Comparison of ENCODE assay signal across 9 mouse cellular contexts in genomic region chr1:24587141-24587541, GRCm38 (mm10). TPM values are rescaled to one million over a fixed set of nuclear protein-coding genes. Genes with fewer than 3 reads are reported as not detected.
A peak's percentile ranks its signal among the peaks of the same experiment; 100 is the strongest.
DNase-seq lines count a peak whose midpoint lies in the region; ATAC-seq and TF ChIP-seq lines count a peak whose summit lies in the region.
"Had no signal": no experiment of that assay in that cellular context is flagged by ENCODE, and none has a peak within 500 bp of the region (broad histone marks: within the 10 kb centered on the region; RNA-seq: fewer than 3 reads in every experiment).

Gene Col19a1, minus strand, starts transcription at chr1:24587472.

- WGBS in midbrain, embryonic 10.5 days = 2% methylated on average over 22 of the region's 22 CpGs
- WGBS in stomach, postnatal 0 days = 3% methylated on average over 22 of the region's 22 CpGs

- H3K9me3 ChIP-seq in midbrain, embryonic 10.5 days (replicated peaks) = no peaks in the 10 kb centered on the region
- no peaks in the 10 kb centered on the region for H3K9me3 ChIP-seq in stomach, postnatal 0 days (ENCODE audit: control insufficient read depth, low read length)

- no peak for TF ChIP-seq EP300 in stomach, postnatal 0 days (optimal IDR thresholded peaks at IDR 0.05)

- peaks cover 16% of the 10 kb centered on the region for H3K4me1 ChIP-seq in midbrain, embryonic 10.5 days
- H3K4me1 ChIP-seq in stomach, postnatal 0 days (replicated peaks; ENCODE audit: control insufficient read depth, insufficient read depth) = no peaks in the 10 kb centered on the region

- peak within 1 kb of the TSS; percentile 58 for H3K9ac ChIP-seq in stomach, postnatal 0 days (ENCODE audit: low read length)

- peak within 1 kb of the TSS; percentile 80 for H3K4me2 ChIP-seq in stomach, postnatal 0 days (replicated peaks; ENCODE audit: low read depth)

- H3K27me3 ChIP-seq in midbrain, embryonic 10.5 days (ENCODE audit: low read depth, poor library complexity, severe bottlenecking) = peaks cover 70% of the 10 kb centered on the region
- H3K27me3 ChIP-seq in stomach, postnatal 0 days (ENCODE audit: control insufficient read depth, insufficient read depth, low read length) = no peaks in the 10 kb centered on the region

- ATAC-seq in frontal cortex, adult (ENCODE audit: low TSS enrichment) = peak; percentile 70
- no peak for ATAC-seq in stomach, postnatal 0 days (ENCODE audit: low FRiP score, low TSS enrichment)

- no peaks in the 10 kb centered on the region for H3K36me3 ChIP-seq in midbrain, embryonic 10.5 days
- no peaks in the 10 kb centered on the region for H3K36me3 ChIP-seq in stomach, postnatal 0 days (ENCODE audit: control insufficient read depth, insufficient read depth, low read length)

- TF ChIP-seq CTCF in stomach, postnatal 0 days (IDR thresholded peaks at IDR 0.05; ENCODE audit: low read depth) = no peak

- H3K4me3 ChIP-seq in midbrain, embryonic 10.5 days = peak within 1 kb of the TSS; percentile 62
- H3K4me3 ChIP-seq in stomach, postnatal 0 days (ENCODE audit: low read depth, low read length) = peak within 1 kb of the TSS; percentile 51

- peak; percentile 11 for DNase-seq in kidney, postnatal 10 days
- DNase-seq in kidney, adult 11 months = no peak
- DNase-seq in cerebellum, adult 8-10 months = peak; percentile 61
- peak in 1 of 2 experiments; percentile 34 for DNase-seq in layer of hippocampus, postnatal 14 days (ENCODE audit: low spot score in 2 of 2)
- DNase-seq in midbrain, embryonic 10.5 days (ENCODE audit: low spot score) = peak; percentile 51
- no peak for DNase-seq in stomach, postnatal 0 days (ENCODE audit: low spot score)
- no peak for DNase-seq in urinary bladder, postnatal 14 days (ENCODE audit: low spot score)

- H3K27ac ChIP-seq in midbrain, embryonic 10.5 days (replicated peaks) = peak within 1 kb of the TSS; percentile 28; the same call in 1 of the 2 replicates
- 0 out of 2 replicates have a peak within 1 kb of the TSS, but pooled peaks have one; percentile 24 for H3K27ac ChIP-seq in stomach, postnatal 0 days (replicated peaks)

RNA-seq across cellular contexts. Expression of gene Col19a1, which starts in this region (rescaled TPM):
- 10 to 100 TPM; 26.1 to 28.3 TPM for total RNA-seq in layer of hippocampus, postnatal 14 days (2021)
- 0.06 and 0.36 TPM in 2 replicates for polyA plus RNA-seq in midbrain, embryonic 10.5 days (2016; fragmentation: Nextera tagmentation; extraction: Ambion mirVana)
- polyA plus RNA-seq in stomach, postnatal 0 days (2015; fragmentation: Nextera tagmentation; extraction: Ambion mirVana) = 3.6 and 4.0 TPM in 2 replicates
- total RNA-seq: liver, adult 2 months had no signal
- polyA plus RNA-seq: liver, adult 2 months had no signal

Comparison
In these comparisons a context has a peak if more than half of its experiments do, and no peak if none do; other contexts are left out.
1. DNase-seq: peak in kidney, postnatal 10 days (single experiment) and cerebellum, adult 8-10 months (single experiment); none in kidney, adult 11 months (single experiment), stomach, postnatal 0 days (single experiment) and urinary bladder, postnatal 14 days (single experiment).
2. Peak in DNase-seq, H3K4me3 ChIP-seq and H3K27ac ChIP-seq in midbrain, embryonic 10.5 days; RNA of the gene not detected or under 1 TPM.